Mouse (Mus musculus) forebrain, embryonic 11.5 days (tissue): Measurements from ENCODE around the gene Mdm4. TPM values are rescaled to one million over a fixed set of nuclear protein-coding genes. Genes with fewer than 3 reads are reported as not detected.
"Not testable (repeated sequence)": the region's sequence is repeated elsewhere in the genome, so short reads cannot be mapped to it uniquely, and the experiment has no call there.

Source experiments
- ATAC-seq: fragments of 200-750 bp; cut with Nextera tagmentation; replicated peaks from 2 replicates; pipeline ENCODE4 v1.8.0; 2017; ENCODE audit warnings: moderate TSS enrichment; ENCODE audit not compliant: low FRiP score
- DNase-seq: peaks from one replicate; pipeline ENCODE4 v3.0.0-alpha.2; 2017; ENCODE audit warnings: low spot score
- H3K27ac ChIP-seq: fragments of 300-500 bp; sonication (generic); 2 replicates; pipeline ENCODE4 v1.5.1; 2014; ENCODE audit warnings: low read depth, low read length
- H3K27me3 ChIP-seq: fragments of 300-500 bp; sonication (generic); 2 replicates; pipeline ENCODE4 v1.6.1; 2014; ENCODE audit warnings: mild to moderate bottlenecking, low read length, mixed read lengths; ENCODE audit not compliant: control insufficient read depth, insufficient read depth
- H3K36me3 ChIP-seq: fragments of 300-500 bp; sonication (generic); 2 replicates; pipeline ENCODE4 v1.6.1; 2014; ENCODE audit warnings: mild to moderate bottlenecking, low read length, moderate library complexity, mixed read lengths; ENCODE audit not compliant: control insufficient read depth, insufficient read depth
- H3K4me1 ChIP-seq: fragments of 300-500 bp; sonication (generic); replicated peaks from 2 replicates; pipeline ENCODE4 v1.6.1; 2014; ENCODE audit warnings: low read length, mixed read lengths; ENCODE audit not compliant: control insufficient read depth, insufficient read depth
- H3K4me2 ChIP-seq: fragments of 300-500 bp; sonication (generic); 2 replicates; pipeline ENCODE4 v1.6.1; 2014; ENCODE audit warnings: low read depth, mild to moderate bottlenecking, low read length, moderate library complexity, mixed read lengths; ENCODE audit not compliant: severe bottlenecking
- H3K4me3 ChIP-seq: fragments of 300-500 bp; sonication (generic); 2 replicates; pipeline ENCODE4 v1.5.1; 2014; ENCODE audit warnings: low read depth, low read length
- H3K9ac ChIP-seq: fragments of 300-500 bp; sonication (generic); 2 replicates; pipeline ENCODE4 v1.6.1; 2014; ENCODE audit warnings: low read length
- H3K9me3 ChIP-seq: fragments of 300-500 bp; sonication (generic); 2 replicates; pipeline ENCODE4 v1.6.1; 2016; ENCODE audit warnings: low read length, mixed read lengths; ENCODE audit not compliant: control insufficient read depth
- WGBS: fragments of 180-500 bp; shearing (Covaris S2); extraction: QIAGEN DNeasy Blood & Tissue Kit; methylation state at CpG from one replicate; pipeline ENCODE4 v1.1.7; 2014; 5-methylcytosine and 5-hydroxymethylcytosine counted together
- polyA plus RNA-seq: library from polyadenylated mRNA; unstranded; fragments of >200 nt; fragmentation: Nextera tagmentation; extraction: Ambion mirVana; gene quantifications from 2 replicates; pipeline ENCODE4 v1.2.1, GENCODE M21; 2014

The Mdm4 gene
- polyA plus RNA-seq, 1 experiment from 2014 or later = 51.0 TPM

DNA sequence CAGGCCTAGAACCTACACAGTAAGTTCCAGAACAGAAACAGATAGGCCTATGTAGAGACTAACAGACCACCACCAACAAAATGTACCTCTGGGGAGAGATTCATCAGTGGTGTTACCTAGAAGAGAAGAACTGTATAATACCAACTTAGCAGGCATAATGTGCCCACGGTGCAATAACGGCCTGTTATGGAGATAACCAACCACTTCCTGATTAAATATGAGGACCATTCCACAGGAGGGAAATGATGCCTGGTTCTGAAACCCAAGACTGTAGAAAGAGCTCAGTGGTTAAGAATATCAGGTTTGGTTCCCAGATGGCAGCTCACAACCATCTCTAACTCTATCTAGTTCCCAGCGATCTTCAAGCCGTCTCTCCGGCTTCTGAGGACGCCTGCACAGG lies 30.0 kb downstream of the Mdm4 start:
- Histone ChIP-seq H3K27me3 (no peaks in the 10 kb centered on the region), H3K4me1 (no peaks in the 10 kb centered on the region), H3K9ac (no peak overlapping the region)

DNA sequence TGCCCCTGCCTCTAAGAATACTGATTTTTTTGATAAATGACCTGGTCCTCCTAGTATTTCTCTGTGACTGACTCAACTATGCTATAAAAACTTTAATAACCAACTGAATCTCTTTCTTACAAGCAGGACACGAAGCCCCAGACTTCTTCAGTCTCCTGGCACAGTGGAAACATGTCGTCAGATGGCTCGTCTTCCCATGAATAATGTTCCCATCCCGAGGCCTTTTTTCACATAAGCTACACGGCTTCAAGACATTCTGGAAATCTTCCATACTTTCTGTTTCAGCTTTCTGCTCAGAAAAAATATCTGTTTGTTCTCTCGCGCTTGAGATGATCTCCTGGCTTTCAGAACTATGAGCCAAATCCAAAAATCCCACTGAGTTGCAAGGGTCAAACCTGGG lies 38.8 kb downstream of the Mdm4 start:
- Histone ChIP-seq H3K9ac (no peak overlapping the region), H3K27me3 (no peaks in the 10 kb centered on the region), H3K4me1 (no peaks in the 10 kb centered on the region), H3K36me3 (peaks cover 12% of the 10 kb centered on the region), H3K4me3 (no peak overlapping the region), H3K27ac (no peak overlapping the region), H3K9me3 (no peaks in the 10 kb centered on the region), H3K4me2 (no peak overlapping the region)
- ATAC-seq = no peak
- WGBS = 94% methylated on average over 7 of the region's 7 CpGs
- DNase-seq = no peak

More for the DNA sequence above, 30.0 kb downstream of the Mdm4 start:
- Histone ChIP-seq H3K9me3 (no peaks in the 10 kb centered on the region), H3K4me2 (no peak overlapping the region), H3K36me3 (peaks cover 25% of the 10 kb centered on the region), H3K27ac (no peak overlapping the region), H3K4me3 (no peak overlapping the region)
- no peak for ATAC-seq
- WGBS = 94% methylated on average over 6 of the region's 6 CpGs
- DNase-seq = no peak

DNA sequence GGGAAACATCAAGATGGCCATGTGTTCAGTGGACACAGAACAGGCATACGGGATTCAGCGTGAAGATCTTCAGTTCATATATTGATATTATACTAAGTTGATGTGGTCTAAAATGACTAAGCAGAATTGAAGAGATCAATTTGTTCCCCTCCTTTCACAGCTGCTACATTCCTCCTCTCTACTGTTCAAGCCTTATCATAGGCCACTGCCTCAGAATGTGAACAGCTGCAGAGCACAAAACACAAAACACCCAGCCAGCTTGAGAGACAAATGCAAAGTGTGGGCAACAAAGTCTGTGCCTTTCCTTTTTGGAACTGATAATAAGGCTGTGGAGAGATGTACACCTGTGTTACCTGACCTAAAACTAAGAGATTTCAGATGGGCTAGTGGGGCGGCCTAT lies 39.6 kb downstream of the Mdm4 start:
- Histone ChIP-seq H3K27ac (no peak overlapping the region), H3K4me1 (no peaks in the 10 kb centered on the region), H3K9ac (no peak overlapping the region), H3K36me3 (peaks cover 10% of the 10 kb centered on the region), H3K4me3 (no peak overlapping the region), H3K9me3 (no peaks in the 10 kb centered on the region), H3K4me2 (no peak overlapping the region), H3K27me3 (no peaks in the 10 kb centered on the region)
- WGBS = 98% methylated on average over 3 of the region's 3 CpGs
- ATAC-seq (no peak), DNase-seq (no peak)

DNA sequence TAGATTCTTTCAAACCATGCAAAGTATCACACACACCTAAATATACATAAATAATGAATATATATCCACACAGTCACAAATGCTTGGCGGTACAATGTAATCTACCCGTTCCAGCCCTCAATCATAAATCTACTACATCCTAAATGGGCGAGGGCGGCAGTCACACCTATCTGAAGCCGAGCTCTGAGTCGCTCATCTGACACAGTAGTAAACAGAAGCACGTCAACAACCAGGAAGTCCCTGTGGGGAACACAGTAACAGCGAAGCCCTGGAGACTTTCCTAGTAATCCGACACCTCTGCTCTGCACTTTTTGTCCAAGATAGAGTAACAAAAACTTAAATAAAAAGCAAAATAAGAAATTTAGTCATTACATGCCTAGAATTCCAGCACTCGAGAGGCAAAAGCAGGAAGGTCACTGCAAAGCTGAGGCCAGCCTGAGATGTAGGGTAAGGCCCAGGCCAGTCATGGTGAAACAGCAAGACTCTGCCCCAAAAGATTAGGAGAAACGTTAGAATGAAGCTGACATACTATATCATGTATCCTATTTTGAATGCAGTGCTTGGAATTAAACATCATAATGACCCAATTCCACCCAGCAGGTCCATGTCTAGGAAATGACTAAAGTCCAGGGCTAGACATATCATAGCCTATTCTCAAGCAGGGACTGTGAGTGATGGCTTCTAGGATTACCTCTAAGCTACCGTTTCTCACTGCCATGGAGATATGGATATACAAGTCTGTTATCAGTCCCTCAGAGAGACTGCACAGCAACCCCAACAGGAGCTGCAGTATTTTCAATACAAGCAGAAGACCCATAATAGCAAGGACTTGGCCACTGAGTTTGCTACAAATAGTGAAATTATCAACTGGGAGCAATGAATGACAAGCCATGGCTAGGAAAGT lies 41.6 kb downstream of the Mdm4 start:
- H3K4me1 ChIP-seq, H3K27me3 ChIP-seq, H3K4me2 ChIP-seq, DNase-seq, H3K36me3 ChIP-seq, H3K9me3 ChIP-seq, H3K4me3 ChIP-seq, H3K9ac ChIP-seq, ATAC-seq, H3K27ac ChIP-seq: not testable (repeated sequence)
- 87% methylated on average over 12 of the region's 12 CpGs for WGBS

DNA sequence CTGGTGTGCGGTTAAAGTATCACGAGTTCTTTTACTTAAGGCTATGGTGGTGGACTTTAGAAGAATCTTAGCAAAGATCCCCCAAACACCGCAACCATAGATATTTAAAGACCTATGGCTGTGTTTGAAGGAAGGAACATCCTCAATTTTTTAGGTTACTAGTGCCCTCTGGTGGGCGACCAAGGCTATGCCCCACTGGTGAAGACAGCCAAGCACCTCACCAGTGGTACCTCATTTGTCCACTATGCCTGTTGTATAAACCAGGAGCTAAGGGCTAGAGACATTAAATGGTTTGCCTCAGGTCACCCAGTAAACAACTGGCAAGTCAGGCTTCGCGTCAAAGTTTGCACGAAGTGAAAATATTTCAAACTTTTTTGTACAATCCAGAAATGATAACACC lies 47.6 kb downstream of the Mdm4 start:
- H3K27ac ChIP-seq = no peak overlapping the region
- H3K4me1 ChIP-seq = no peaks in the 10 kb centered on the region
- H3K9ac ChIP-seq = no peak overlapping the region
- H3K27me3 ChIP-seq = no peaks in the 10 kb centered on the region
- no peaks in the 10 kb centered on the region for H3K9me3 ChIP-seq
- H3K4me3 ChIP-seq = no peak overlapping the region
- WGBS = 67% methylated on average over 7 of the region's 7 CpGs
- H3K36me3 ChIP-seq = no peaks in the 10 kb centered on the region; the same call in 1 of the 2 replicates
- ATAC-seq = 0 out of 2 replicates have a peak, but pooled peaks have one; percentile 61
- peak; percentile 81 for DNase-seq
- no peak overlapping the region for H3K4me2 ChIP-seq

DNA sequence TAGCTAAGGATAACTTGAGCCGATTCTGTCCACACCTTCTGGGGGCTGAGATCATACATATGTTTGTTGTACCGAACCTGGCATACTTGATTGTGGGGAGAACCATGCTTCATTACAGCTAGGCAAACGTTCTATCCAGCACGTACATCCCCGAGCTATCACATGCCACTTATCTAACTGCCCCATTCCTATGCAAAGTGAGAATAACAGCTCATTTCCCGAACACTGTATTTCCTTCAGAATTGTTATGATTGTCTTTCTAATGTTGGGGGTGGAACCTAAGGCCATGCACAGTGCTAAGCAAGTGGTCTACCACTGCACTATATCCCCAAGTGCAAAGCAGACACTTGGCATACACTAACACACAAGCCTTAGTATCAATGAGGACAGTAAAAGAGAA lies 49.1 kb downstream of the Mdm4 start:
- WGBS = 94% methylated on average over 6 of the region's 6 CpGs
- Histone ChIP-seq H3K4me2 (no peak overlapping the region), H3K36me3 (no peaks in the 10 kb centered on the region; the same call in 1 of the 2 replicates), H3K27me3 (no peaks in the 10 kb centered on the region), H3K9me3 (no peaks in the 10 kb centered on the region), H3K4me3 (no peak overlapping the region), H3K9ac (no peak overlapping the region), H3K4me1 (no peaks in the 10 kb centered on the region), H3K27ac (no peak overlapping the region)
- DNase-seq = no peak
- ATAC-seq = no peak

DNA sequence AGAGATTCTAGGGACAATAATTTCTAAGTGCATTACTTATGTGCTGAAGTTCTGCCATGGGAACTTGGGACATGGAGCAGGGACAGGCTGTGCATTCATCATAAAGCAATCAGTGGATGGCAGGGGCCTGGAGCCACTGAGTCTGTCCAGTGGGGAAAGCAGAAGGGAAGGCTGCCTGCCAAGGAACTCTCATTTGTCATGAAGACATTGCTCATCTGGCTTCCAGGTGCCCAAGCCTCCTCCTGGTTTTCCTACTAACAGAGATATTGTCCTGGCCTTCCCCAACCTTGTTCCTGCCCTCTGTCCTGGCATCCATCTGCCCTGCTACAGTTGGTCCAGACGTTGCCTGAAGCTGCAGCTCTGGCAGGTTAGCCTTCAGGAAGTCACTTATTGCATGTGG lies 53.0 kb downstream of the Mdm4 start:
- Histone ChIP-seq H3K4me2 (no peak overlapping the region), H3K27me3 (no peaks in the 10 kb centered on the region), H3K9ac (no peak overlapping the region), H3K36me3 (no peaks in the 10 kb centered on the region; the same call in 1 of the 2 replicates), H3K4me3 (no peak overlapping the region), H3K27ac (no peak overlapping the region), H3K9me3 (no peaks in the 10 kb centered on the region), H3K4me1 (no peaks in the 10 kb centered on the region)
- DNase-seq (no peak), ATAC-seq (no peak)
- WGBS = 82% methylated on average over 1 of the region's 1 CpGs

DNA sequence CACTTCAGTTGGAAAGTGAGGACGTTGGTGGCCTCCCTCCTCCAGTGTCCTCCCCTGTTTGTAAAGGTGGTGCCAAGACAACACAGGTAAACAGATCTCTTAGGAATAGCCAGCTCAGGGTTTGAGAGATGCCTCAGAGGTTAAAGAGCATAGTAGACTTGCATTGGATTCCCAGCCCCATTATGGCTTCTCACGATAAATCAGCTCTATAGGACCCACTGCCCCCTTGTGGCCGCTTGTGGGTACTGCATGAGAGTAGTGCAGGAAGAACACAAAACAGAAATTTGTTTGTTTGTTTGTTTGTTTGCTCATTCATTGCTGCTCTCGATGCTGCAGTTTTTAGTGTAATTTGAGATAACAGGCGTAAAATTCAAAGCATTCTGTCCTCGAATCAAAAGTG lies 61.7 kb downstream of the Mdm4 start:
- WGBS = 28% methylated on average over 6 of the region's 6 CpGs
- H3K36me3 ChIP-seq = no peaks in the 10 kb centered on the region
- no peak overlapping the region for H3K9ac ChIP-seq
- H3K4me3 ChIP-seq = no peak overlapping the region
- no peaks in the 10 kb centered on the region for H3K4me1 ChIP-seq
- no peak for ATAC-seq
- H3K4me2 ChIP-seq = no peak overlapping the region
- peak; percentile 81 for DNase-seq
- no peaks in the 10 kb centered on the region for H3K27me3 ChIP-seq
- no peaks in the 10 kb centered on the region for H3K9me3 ChIP-seq
- no peak overlapping the region for H3K27ac ChIP-seq

DNA sequence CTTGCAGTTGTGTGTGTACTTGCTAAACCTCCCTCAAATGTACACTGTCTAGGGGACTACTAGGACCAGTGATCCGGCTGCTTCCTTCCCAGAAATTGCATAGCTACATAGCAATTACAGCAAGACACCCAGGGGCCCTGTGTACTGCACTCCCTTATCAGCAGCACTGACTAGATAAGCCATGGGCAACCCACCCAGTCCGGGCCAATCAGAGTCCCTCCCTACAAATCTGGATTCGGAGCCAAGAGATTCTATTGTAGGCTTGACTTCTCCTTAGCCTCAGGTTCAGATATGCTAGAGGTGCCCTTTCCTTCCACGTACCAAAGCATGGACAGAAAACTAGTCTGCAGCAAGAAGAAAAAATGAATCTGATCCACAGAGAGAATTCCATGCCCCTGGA lies 65.7 kb downstream of the Mdm4 start:
- 89% methylated on average over 4 of the region's 4 CpGs for WGBS
- Histone ChIP-seq H3K36me3 (no peaks in the 10 kb centered on the region), H3K9me3 (no peaks in the 10 kb centered on the region), H3K27ac (no peak overlapping the region), H3K4me1 (no peaks in the 10 kb centered on the region), H3K9ac (no peak overlapping the region), H3K4me3 (no peak overlapping the region), H3K4me2 (no peak overlapping the region), H3K27me3 (no peaks in the 10 kb centered on the region)
- DNase-seq (no peak), ATAC-seq (no peak)
